Mouse (Mus musculus): ENCODE results near the gene 5031439G07Rik. TPM values are rescaled to one million over a fixed set of nuclear protein-coding genes. Genes with fewer than 3 reads are reported as not detected.
A peak's percentile ranks its signal among the peaks of the same experiment; 100 is the strongest.

5031439G07Rik gene
- polyA plus RNA-seq, 1 experiment from 2014 or later: 4.0 TPM

GRCm38 (mm10) chr15:84924781-84925315, 63.5 kb downstream of the 5031439G07Rik start:
- Histone ChIP-seq H3K9ac (replicated peaks) (peak overlapping the region; percentile 100), H3K36me3 (replicated peaks; ENCODE audit: insufficient read depth, low read length) (peaks cover 31% of the 10 kb centered on the region), H3K27ac (ENCODE audit: low read depth) (peak overlapping the region; percentile 100; the same call in 1 of the 2 replicates)

GRCm38 (mm10) chr15:84923508-84924181, 64.7 kb downstream of the 5031439G07Rik start:
- DNase-seq (no peak), ATAC-seq (peak; percentile 79)
- Histone ChIP-seq H3K4me2 (ENCODE audit: low read depth, low read length) (peak overlapping the region; percentile 76), H3K4me3 (ENCODE audit: low read depth, low read length) (peak overlapping the region; percentile 100), H3K9me3 (ENCODE audit: low read length) (no peaks in the 10 kb centered on the region), H3K4me1 (ENCODE audit: insufficient read depth) (peaks cover 13% of the 10 kb centered on the region), H3K9ac (replicated peaks) (peak overlapping the region; percentile 100), H3K36me3 (replicated peaks; ENCODE audit: insufficient read depth, low read length) (peaks cover 19% of the 10 kb centered on the region), H3K27me3 (ENCODE audit: insufficient read depth, low read length) (no peaks in the 10 kb centered on the region), H3K27ac (ENCODE audit: low read depth) (peak overlapping the region; percentile 100)
- WGBS (ENCODE audit: insufficient replicate concordance): under 1% methylated on average over 62 of the region's 68 CpGs
- TF ChIP-seq EP300 (IDR thresholded peaks at IDR 0.05; ENCODE audit: low read depth) (no peak), CTCF (IDR thresholded peaks at IDR 0.05; ENCODE audit: low read depth) (no peak)

More at GRCm38 (mm10) chr15:84924781-84925315, 63.5 kb downstream of the 5031439G07Rik start:
- ATAC-seq (no peak), DNase-seq (no peak)
- WGBS (ENCODE audit: insufficient replicate concordance): 11% methylated on average over 9 of the region's 9 CpGs
- H3K4me2 ChIP-seq (ENCODE audit: low read depth, low read length): peak overlapping the region; percentile 76
- no peaks in the 10 kb centered on the region for H3K9me3 ChIP-seq (ENCODE audit: low read length)
- H3K27me3 ChIP-seq (ENCODE audit: insufficient read depth, low read length): no peaks in the 10 kb centered on the region
- H3K4me3 ChIP-seq (ENCODE audit: low read depth, low read length): peak overlapping the region; percentile 100
- H3K4me1 ChIP-seq (ENCODE audit: insufficient read depth): peaks cover 13% of the 10 kb centered on the region
- TF ChIP-seq EP300 (IDR thresholded peaks at IDR 0.05; ENCODE audit: low read depth) (no peak), CTCF (IDR thresholded peaks at IDR 0.05; ENCODE audit: low read depth) (peak; percentile 84)

- Histone ChIP-seq H3K27ac (ENCODE audit: low read depth) (peak within 1 kb of the TSS; percentile 100), H3K27me3 (ENCODE audit: insufficient read depth, low read length) (no peaks in the 10 kb centered on the region), H3K4me1 (ENCODE audit: insufficient read depth) (peaks cover 13% of the 10 kb centered on the region), H3K9me3 (ENCODE audit: low read length) (no peaks in the 10 kb centered on the region), H3K9ac (replicated peaks) (peak within 1 kb of the TSS; percentile 100), H3K36me3 (replicated peaks; ENCODE audit: insufficient read depth, low read length) (peaks cover 12% of the 10 kb centered on the region), H3K4me3 (ENCODE audit: low read depth, low read length) (peak within 1 kb of the TSS; percentile 100), H3K4me2 (ENCODE audit: low read depth, low read length) (peak within 1 kb of the TSS; percentile 91)
- under 1% methylated on average over 44 of the region's 60 CpGs for WGBS (ENCODE audit: insufficient replicate concordance)
- DNase-seq (peak; percentile 100), ATAC-seq (peak; percentile 91)
- no peak for TF ChIP-seq CTCF (IDR thresholded peaks at IDR 0.05; ENCODE audit: low read depth)
- TF ChIP-seq EP300 (IDR thresholded peaks at IDR 0.05; ENCODE audit: low read depth): no peak
Measured at GRCm38 (mm10) chr15:84922884-84923507, 65.4 kb downstream of the 5031439G07Rik start, which contains the start of gene Nup50. Gene Nup50, plus strand, starts transcription at chr15:84923411.

GRCm38 (mm10) chr15:84919938-84920337, 68.4 kb downstream of the 5031439G07Rik start, which contains the start of gene Gm29666:
Gene Gm29666, minus strand, starts transcription at chr15:84920038.
- DNase-seq (no peak), ATAC-seq (no peak)
- Histone ChIP-seq H3K27ac (ENCODE audit: low read depth) (no peak within 1 kb of the TSS), H3K4me2 (ENCODE audit: low read depth, low read length) (no peak within 1 kb of the TSS), H3K9ac (replicated peaks) (no peak within 1 kb of the TSS), H3K4me3 (ENCODE audit: low read depth, low read length) (no peak within 1 kb of the TSS), H3K9me3 (ENCODE audit: low read length) (no peaks in the 10 kb centered on the region), H3K4me1 (ENCODE audit: insufficient read depth) (peaks cover 5% of the 10 kb centered on the region; the same call in 1 of the 2 replicates), H3K36me3 (replicated peaks; ENCODE audit: insufficient read depth, low read length) (no peaks in the 10 kb centered on the region), H3K27me3 (ENCODE audit: insufficient read depth, low read length) (no peaks in the 10 kb centered on the region)
- WGBS (ENCODE audit: insufficient replicate concordance): 87% methylated on average over 3 of the region's 3 CpGs
- no peak for TF ChIP-seq CTCF (IDR thresholded peaks at IDR 0.05; ENCODE audit: low read depth)
- no peak for TF ChIP-seq EP300 (IDR thresholded peaks at IDR 0.05; ENCODE audit: low read depth)

- TF ChIP-seq CTCF (IDR thresholded peaks at IDR 0.05; ENCODE audit: low read depth): no peak
- no peak for TF ChIP-seq EP300 (IDR thresholded peaks at IDR 0.05; ENCODE audit: low read depth)
- Histone ChIP-seq H3K9me3 (ENCODE audit: low read length) (0 out of 2 replicates have a peak, but pooled peaks cover 2% of the 10 kb centered on the region), H3K27ac (ENCODE audit: low read depth) (no peak overlapping the region), H3K27me3 (ENCODE audit: insufficient read depth, low read length) (no peaks in the 10 kb centered on the region), H3K4me1 (ENCODE audit: insufficient read depth) (no peaks in the 10 kb centered on the region), H3K4me3 (ENCODE audit: low read depth, low read length) (no peak overlapping the region), H3K4me2 (ENCODE audit: low read depth, low read length) (no peak overlapping the region), H3K36me3 (replicated peaks; ENCODE audit: insufficient read depth, low read length) (no peaks in the 10 kb centered on the region), H3K9ac (replicated peaks) (no peak overlapping the region)
- ATAC-seq: no peak
- DNase-seq: no peak
- 85% methylated on average over 3 of the region's 3 CpGs for WGBS (ENCODE audit: insufficient replicate concordance)
Measured at GRCm38 (mm10) chr15:84913201-84913600, 75.2 kb downstream of the 5031439G07Rik start.

- WGBS (ENCODE audit: insufficient replicate concordance): 76% methylated on average over 7 of the region's 7 CpGs
- Histone ChIP-seq H3K9me3 (ENCODE audit: low read length) (no peaks in the 10 kb centered on the region), H3K9ac (replicated peaks) (no peak overlapping the region), H3K27me3 (ENCODE audit: insufficient read depth, low read length) (no peaks in the 10 kb centered on the region), H3K27ac (ENCODE audit: low read depth) (no peak overlapping the region), H3K4me1 (ENCODE audit: insufficient read depth) (no peaks in the 10 kb centered on the region), H3K4me3 (ENCODE audit: low read depth, low read length) (no peak overlapping the region), H3K36me3 (replicated peaks; ENCODE audit: insufficient read depth, low read length) (no peaks in the 10 kb centered on the region), H3K4me2 (ENCODE audit: low read depth, low read length) (no peak overlapping the region)
- no peak for DNase-seq
- ATAC-seq: no peak
- TF ChIP-seq CTCF (IDR thresholded peaks at IDR 0.05; ENCODE audit: low read depth) (no peak), EP300 (IDR thresholded peaks at IDR 0.05; ENCODE audit: low read depth) (no peak)
Measured at GRCm38 (mm10) chr15:84903843-84904385, 84.4 kb downstream of the 5031439G07Rik start.

Data from liver, postnatal 0 days (tissue).